Mouse (Mus musculus) embryo, embryonic 9.5 days (tissue): ENCODE results near the gene Pik3c2g.

Experiments used
- DNase-seq: peaks from one replicate; pipeline ENCODE4 v3.0.0-alpha.2; 2017; ENCODE audit errors: extremely low spot score

Pik3c2g gene

DNA sequence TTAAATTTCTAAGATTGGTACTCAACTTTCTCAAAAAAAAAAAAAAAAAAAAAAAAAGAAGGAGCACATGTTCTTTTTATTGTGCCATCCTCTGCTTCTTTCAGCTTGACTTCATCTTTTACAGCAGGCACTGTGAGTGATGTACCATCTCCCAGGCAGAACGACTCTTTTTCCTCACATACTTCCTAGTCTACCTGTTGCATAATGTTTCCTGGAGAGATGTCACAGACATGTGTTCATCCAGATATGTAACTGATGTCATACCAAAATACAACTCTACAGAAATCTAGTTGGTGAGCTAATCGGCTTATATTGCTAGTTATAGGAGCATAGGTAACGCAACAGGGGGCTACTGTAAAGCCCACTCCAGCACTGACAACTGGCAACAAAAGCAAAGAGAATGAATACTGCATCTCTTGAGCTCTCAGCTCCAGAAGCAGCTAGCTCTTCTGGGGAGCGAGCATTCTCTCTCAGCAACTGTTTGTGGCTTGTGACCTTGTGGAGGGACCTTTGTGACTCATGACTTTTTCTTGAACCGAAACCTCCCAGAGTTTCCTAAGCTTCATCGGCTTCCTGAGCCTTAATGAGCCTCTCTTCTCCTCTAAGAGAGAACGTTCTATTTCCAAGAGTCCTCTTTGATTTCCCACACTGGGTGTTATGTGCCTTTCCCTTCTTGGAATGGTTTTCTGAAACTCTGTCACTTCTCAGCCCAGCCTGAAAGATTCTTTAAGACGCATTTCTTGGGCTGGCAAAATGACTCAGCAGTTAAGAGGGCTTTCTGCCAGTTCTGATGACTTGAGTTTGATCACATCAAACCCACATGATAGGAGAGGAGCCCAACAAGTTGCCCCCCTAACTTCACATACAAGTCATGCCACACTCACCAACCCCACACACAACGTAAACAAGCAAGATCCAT lies 148.9 kb downstream of the Pik3c2g start:
- no peak for DNase-seq

GRCm38 (mm10) chr6:139738350-139738749 lies 151.3 kb downstream of the Pik3c2g start:
- DNase-seq, result no peak

DNA sequence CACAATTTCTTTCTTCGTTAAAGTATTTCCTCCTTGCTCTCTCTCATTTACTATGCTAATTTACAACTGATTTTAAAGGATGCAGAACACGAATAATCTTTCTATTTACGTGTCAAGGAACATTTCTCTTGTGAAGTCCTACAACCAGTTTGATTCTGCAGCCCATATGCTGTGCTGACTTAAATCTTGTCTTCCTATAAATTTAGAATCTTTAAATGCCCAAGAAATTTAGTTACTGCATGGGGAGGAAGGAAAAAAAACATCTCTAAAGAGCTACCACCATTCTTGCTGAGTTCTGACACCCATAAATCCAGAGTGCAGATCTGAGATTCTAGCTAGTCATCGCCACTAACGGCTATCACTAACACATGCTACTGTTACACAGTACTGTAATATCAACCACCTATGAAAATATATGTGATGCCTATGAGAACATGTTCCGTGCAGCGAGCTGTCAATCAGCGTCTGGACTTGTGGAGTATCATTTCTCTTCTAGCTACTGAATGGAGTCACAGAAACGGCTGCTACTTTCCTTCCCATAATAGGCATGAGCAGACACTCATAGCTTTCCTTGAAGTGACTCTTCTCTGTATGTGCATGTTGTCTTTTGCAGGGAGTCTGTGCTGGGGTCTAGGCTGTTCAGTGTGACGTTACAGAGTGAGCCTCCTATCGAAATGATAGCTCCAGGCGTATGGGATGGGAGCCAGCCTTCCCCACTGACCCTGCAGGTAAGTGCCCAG lies 155.8 kb downstream of the Pik3c2g start:
- no peak for DNase-seq

DNA sequence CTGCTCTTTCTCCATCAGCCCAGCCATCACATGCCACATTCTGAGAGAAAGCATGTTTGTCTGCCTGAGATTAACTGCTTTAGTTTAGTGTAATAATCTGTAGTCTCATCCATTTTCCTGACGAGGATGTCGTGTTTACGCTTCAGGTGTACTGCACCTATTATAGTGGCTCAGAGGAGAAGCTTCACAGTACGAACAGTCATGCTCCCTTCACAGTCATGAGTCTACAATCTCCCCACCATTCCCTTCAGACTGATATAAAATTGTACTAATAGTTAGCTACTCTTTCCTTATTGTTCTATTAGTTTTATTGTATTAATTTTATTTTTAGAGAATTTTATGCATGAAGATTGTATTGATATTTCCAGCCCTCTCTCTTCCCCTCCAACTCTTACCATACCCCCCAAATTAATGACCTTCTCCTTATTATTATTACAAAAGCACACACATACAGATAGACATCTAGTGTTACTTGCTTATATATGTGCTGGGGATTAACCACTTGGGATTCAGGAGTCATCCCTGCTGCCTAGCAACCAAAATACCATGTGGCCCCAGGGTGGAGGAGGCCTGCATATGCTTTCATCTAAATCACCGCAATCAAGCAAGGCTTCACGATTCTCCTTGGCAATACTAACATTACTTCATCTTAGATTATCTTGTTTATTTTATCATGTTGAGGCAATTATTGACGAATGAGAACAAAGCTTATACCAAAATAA lies 159.9 kb downstream of the Pik3c2g start:
- no peak for DNase-seq

DNA sequence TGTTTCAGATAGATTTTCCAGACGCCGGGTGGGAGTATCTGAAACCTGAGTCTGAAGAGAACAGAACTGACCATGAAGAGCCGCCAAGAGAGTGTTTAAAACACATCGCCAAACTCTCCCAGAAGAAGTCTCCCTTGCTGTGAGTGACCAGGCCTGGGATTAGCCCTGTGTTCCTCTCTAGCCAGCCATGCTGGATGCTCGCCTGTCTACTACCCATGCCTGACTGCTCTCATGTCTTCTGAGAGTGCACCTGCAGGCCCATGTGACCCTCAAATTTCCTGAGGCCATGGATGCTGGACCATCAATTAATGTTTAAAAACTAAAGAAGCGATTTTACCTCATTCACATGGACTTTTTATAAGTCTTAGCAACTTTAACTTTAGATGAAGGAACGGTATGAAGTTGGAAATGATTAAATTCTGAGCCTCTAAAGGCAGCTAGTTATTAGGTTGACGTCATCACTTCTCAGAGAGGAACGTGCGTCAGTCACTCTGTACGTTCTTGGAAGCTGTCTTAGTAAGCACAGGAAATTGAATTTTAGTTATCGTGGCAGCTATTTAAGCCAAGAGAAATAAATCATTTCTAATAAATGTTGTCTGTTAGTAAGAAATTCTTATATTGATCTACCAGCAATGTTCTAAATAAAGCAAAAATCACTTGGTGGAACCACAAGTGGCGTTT lies 161.2 kb downstream of the Pik3c2g start:
- DNase-seq, result no peak

DNA sequence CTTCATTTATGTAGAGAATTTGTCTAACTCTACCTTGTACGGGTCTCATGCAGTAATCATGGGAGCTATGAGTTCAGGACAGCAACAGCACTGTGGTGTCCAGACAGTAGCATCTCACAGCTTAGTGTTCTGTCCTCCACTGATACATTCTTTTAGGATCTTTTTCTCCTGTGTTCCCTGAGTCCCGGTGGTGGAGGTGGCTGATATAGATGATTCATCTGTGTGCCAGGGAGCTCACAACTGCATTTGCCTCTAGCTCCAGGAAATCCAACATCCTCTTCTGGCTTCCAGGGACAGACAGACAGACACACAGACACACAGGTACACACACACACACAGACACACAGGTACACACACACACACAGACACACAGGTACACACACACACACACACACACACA lies 163.6 kb downstream of the Pik3c2g start:
- DNase-seq, result no peak

- DNase-seq, result no peak
Observed at GRCm38 (mm10) chr6:139751022-139751421, 164.0 kb downstream of the Pik3c2g start.

DNA sequence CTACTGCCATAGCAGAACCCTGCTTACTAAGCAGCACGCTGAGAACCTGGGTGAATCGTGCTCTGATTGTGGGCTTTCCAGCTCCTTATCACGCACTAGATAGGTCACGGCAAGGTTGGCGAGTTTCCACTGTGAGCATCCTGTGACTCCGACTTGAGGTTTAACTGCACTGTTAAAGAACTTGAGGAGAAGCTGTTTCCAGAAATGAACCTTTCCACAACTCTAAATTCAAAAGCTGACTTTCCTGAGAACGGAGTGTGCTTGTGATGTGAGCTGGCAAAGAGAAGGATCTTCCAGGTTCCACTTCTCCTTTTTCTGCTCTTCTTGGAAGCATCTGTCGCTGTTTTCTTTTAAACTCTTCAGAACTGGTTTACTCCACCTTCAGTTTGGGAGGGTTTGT lies 170.9 kb downstream of the Pik3c2g start:
- no peak for DNase-seq

DNA sequence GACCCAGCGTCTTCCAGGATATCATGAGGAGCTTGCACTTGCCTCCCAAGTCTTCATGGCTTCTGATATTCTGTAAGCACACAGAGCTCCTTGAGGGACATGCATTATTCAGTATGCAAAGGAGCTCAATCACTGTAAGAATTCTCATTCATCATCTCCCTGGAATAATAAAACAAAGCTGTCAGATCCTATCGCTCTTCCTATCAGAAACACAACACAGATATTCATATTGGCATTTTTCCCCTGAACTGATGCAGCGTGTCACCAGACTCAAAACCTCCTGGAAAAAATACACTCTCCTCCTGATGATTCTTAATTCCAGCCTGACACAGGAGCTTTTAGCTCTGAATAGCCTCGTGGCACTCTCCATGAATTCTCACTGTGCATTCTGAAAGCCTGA lies 174.0 kb downstream of the Pik3c2g start:
- no peak for DNase-seq

DNA sequence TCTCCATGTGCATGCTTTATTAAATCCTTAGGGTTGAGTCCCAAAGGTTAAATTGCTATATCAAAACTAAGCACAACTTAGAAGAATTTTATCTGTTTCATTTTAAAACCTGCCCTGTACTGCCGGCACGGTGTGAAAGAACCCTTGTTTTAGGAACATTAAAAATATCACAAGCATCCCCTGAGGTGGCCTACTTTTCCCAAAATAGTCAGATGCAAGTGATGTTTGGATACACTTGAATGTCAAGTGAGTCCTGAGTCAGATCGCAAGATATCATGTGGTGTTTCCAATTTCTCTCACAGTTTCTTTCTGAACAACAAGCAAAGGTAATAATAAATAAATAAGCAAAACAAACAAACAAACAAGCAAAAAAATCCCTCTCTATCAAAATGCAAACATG lies 177.4 kb downstream of the Pik3c2g start:
- no peak for DNase-seq

- DNase-seq, result no peak
Observed at GRCm38 (mm10) chr6:139769744-139770473, 182.9 kb downstream of the Pik3c2g start.

GRCm38 (mm10) chr6:139770535-139770934 lies 183.5 kb downstream of the Pik3c2g start:
- DNase-seq, result no peak

DNA sequence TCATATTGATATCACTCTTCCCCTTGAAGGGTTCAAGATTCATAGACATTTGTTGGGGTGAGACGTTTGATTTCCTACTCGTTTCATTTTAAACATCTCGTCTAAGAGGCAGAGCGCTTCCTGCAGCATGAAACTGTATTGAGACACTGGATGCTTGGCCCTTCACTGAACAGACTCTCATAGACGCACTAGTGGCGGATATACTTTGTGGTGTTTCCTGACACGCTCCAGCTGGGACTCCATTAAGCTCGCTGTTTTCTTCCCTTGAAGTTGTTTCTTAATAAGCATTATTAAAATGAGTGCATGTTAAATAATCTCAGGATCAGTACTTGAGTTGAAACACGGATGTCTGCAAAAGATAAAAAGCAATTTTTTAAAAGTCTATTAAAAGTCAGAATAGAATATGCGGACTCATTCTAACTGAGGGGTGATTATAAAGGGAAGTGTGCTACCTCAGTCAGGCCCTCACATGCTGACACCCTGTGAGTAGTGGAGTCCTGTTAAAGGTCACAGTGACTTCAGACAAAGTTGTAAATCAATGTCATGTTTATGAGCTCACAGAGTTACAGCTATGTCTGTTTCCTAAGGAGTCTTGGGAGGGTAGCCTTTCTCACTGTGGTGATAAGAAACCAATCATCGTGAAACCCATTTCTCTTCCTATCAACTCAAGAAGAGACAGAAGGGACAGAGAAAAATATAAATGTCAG lies 190.7 kb downstream of the Pik3c2g start:
- DNase-seq, result peak; percentile 19

DNA sequence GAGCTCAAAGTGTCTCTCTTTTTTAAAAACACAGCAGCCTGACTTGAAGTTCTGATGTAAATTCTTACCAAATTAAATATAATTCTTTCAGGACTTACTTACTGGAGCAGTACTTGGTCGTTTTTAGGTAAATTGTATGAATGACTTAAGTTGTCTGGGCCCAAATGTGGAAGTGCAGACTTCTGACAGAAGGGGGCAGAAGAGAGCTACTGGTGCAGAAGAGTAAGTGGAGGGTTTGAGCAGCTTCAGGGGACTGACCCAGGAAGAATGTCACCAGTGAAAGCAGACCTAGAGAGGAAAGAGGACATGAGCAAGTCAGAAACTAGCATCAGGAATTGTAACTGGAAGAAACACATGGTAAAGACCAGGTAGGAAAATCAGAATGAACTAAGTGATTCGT lies 193.0 kb downstream of the Pik3c2g start:
- DNase-seq, result no peak

GRCm38 (mm10) chr6:139789479-139789878 lies 202.5 kb downstream of the Pik3c2g start:
- no peak for DNase-seq

DNA sequence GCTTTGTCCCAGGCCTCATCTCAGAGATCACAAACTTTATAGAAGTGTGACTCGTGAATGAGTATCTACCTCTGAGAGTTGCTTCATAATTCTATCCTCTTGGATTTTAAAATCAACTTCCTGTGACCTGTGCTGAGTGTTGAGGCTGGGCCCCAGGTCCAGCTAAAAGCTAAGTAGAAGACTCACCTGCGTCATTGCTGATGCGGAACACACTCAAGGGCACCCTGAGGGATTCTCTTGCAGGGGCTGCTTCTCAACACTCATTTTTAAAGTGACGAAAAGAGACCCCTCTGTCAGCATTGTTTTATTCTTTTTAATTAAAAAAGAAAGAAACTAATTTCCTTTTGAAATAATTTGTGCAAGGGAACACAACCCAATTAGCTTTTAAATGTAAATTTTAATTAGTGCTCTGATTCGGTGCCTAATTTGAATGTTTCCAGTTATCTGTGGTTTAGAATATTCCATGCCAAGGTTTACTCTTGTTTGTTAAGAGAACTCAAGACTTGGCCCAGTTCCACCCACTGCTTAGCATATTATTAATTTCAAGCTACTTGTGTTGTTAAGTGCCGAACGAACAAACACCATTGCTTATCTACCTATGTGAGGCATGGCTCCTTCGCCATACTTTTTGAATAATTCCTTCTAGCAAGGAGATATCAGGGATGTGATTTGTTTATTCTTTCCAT lies 212.7 kb downstream of the Pik3c2g start:
- DNase-seq, result no peak

GRCm38 (mm10) chr6:139821916-139822315 lies 234.9 kb downstream of the Pik3c2g start:
- no peak for DNase-seq

DNA sequence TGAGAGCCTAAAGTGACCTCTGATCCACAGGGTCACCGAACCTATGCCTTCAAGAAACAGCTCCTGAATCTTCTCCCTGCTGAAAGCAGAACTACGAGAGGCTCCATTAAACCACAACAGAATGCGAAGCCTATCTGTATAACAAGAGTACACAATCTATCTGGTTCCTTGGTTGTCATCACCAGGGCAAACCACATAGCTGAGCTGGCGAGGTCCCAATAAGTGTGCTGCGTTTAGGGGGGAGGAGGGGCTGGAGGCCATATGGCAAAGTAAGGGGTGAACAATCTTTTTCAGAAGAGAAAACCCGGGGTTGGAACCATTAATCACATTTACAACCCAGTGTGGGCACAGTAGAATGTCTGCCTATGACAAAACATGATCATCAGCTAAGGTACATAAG lies 251.2 kb downstream of the Pik3c2g start:
- no peak for DNase-seq

DNA sequence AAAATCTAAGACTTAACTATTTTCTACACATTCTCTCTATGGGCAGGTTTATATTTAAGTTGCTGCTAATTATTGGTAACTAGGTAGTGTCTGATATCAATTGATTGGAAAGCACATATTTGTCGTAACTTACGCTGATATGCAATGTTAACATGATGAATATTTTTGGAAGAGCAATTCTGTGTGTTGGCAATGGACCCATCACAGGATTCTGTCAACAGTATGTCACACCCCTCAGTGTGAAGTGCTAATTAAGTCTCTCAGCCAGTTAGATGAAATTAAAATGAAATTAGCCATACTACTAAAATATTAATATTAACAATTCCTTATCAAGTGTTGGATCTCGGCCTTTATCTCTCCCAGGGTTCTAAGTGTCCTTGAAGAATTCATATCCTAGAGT lies 251.7 kb downstream of the Pik3c2g start:
- no peak for DNase-seq

DNA sequence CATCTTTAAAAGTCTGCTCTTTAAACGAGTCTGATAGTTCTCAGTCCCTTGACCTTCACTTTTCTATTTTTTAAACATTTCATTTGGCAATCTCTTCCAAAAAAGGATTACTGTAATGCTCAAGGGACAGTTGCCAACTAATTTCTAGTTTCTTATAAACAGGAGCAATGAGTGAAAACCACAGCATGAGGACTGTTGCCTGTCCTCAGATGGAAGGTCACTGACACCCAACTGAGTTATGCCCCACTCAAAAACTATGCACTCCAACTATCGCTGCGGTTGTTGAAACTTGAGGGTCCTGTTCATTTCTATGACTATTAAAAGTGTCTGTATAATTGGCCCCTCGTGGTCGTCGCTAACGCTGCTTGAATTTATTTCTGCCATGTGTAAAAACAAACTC lies 252.9 kb downstream of the Pik3c2g start:
- no peak for DNase-seq
